Mouse (Mus musculus) erythroblast, embryonic 14.5 days (primary cell): ENCODE measurements around the gene Ctdspl2. TPM values are rescaled to one million over a fixed set of nuclear protein-coding genes. Genes with fewer than 3 reads are reported as not detected.

Experiments
- H3K27me3 ChIP-seq: 2 replicates; pipeline ENCODE4 v1.6.1; 2012; ENCODE audit warnings: inconsistent platforms; ENCODE audit not compliant: control insufficient read depth
- H3K36me3 ChIP-seq: 2 replicates; pipeline ENCODE4 v1.6.1; 2012; ENCODE audit warnings: mild to moderate bottlenecking, inconsistent platforms; ENCODE audit not compliant: control insufficient read depth
- H3K4me1 ChIP-seq: 2 replicates; pipeline ENCODE4 v1.6.1; 2012; ENCODE audit warnings: inconsistent platforms; ENCODE audit not compliant: control insufficient read depth
- H3K4me3 ChIP-seq: replicated peaks from 2 replicates; pipeline ENCODE3; 2012; ENCODE audit warnings: moderate library complexity, mild to moderate bottlenecking, inconsistent platforms
- H3K9me3 ChIP-seq: 2 replicates; pipeline ENCODE4 v1.6.1; 2012; ENCODE audit warnings: low read length, inconsistent platforms, mixed read lengths; ENCODE audit not compliant: control insufficient read depth
- GATA1 ChIP-seq: IDR thresholded peaks from 2 replicates; pipeline ENCODE4 v1.6.1; 2012; ENCODE audit warnings: low read length, inconsistent platforms, mixed read lengths
- TAL1 ChIP-seq: IDR thresholded peaks from 3 replicates; pipeline ENCODE4 v1.6.1; 2012; ENCODE audit warnings: low read length, inconsistent platforms, mixed read lengths
- polyA plus RNA-seq: library from polyadenylated mRNA; stranded (reverse); fragments of >175 nt; gene quantifications from 2 replicates; pipeline ENCODE4 v1.2.3, GENCODE M21; 2012

The Ctdspl2 gene
- polyA plus RNA-seq, 1 experiment = 0.15 TPM

GRCm38 (mm10) chr2:122036064-122036463 lies 80.3 kb downstream of the Ctdspl2 start:
- Histone ChIP-seq H3K36me3 (peaks cover 91% of the 10 kb centered on the region), H3K4me3 (peak overlapping the region; percentile 21), H3K9me3 (no peaks in the 10 kb centered on the region), H3K4me1 (peaks cover 52% of the 10 kb centered on the region), H3K27me3 (no peaks in the 10 kb centered on the region)
- TF ChIP-seq GATA1 = 0 out of 2 replicates have a peak, but pooled peaks have one; percentile 36
- peak; percentile 17; the same call in 1 of the 3 replicates for TF ChIP-seq TAL1

- H3K4me1 ChIP-seq = peaks cover 11% of the 10 kb centered on the region
- no peaks in the 10 kb centered on the region for H3K9me3 ChIP-seq
- H3K36me3 ChIP-seq = peaks cover 96% of the 10 kb centered on the region
- TF ChIP-seq TAL1 = no peak
- TF ChIP-seq GATA1 = no peak
- no peaks in the 10 kb centered on the region for H3K27me3 ChIP-seq
- H3K4me3 ChIP-seq = no peak overlapping the region
Observed at GRCm38 (mm10) chr2:122043926-122044325, 88.1 kb downstream of the Ctdspl2 start.

GRCm38 (mm10) chr2:122059365-122060115 lies 103.7 kb downstream of the Ctdspl2 start:
- Histone ChIP-seq H3K4me1 (no peaks in the 10 kb centered on the region), H3K36me3 (peaks cover 66% of the 10 kb centered on the region), H3K9me3 (no peaks in the 10 kb centered on the region), H3K4me3 (no peak overlapping the region), H3K27me3 (no peaks in the 10 kb centered on the region)
- no peak for TF ChIP-seq GATA1
- TF ChIP-seq TAL1 = no peak

Other genes with a start within 250 kb of the Ctdspl2 start
- 0.03 TPM in 1 of 2 replicates, not detected in the other for gene Frmd5, start 148.9 kb upstream of the Ctdspl2 start, polyA plus RNA-seq
- 0.06 TPM in 1 of 2 replicates, not detected in the other for gene Casc4, start 89.0 kb upstream of the Ctdspl2 start, polyA plus RNA-seq
- gene Mageb3, start 91 bp downstream of the Ctdspl2 start, polyA plus RNA-seq = not detected in 2 replicates
- gene Eif3j1, start 72.5 kb downstream of the Ctdspl2 start, polyA plus RNA-seq = 23.2 and 31.3 TPM in 2 replicates
- gene Spg11, start 162.4 kb downstream of the Ctdspl2 start, polyA plus RNA-seq = 0.03 and 0.06 TPM in 2 replicates
- gene B2m, start 191.7 kb downstream of the Ctdspl2 start, polyA plus RNA-seq = 1.1 and 1.6 TPM in 2 replicates
- gene Trim69, start 204.7 kb downstream of the Ctdspl2 start, polyA plus RNA-seq = not detected in 2 replicates
- gene Patl2, start 230.2 kb downstream of the Ctdspl2 start, polyA plus RNA-seq = not detected in 2 replicates
- not detected in 2 replicates for gene Terb2, start 230.3 kb downstream of the Ctdspl2 start, polyA plus RNA-seq